Mouse (Mus musculus) heart, postnatal 10 days (tissue): ENCODE measurements around the gene Pdss2. TPM values are rescaled to one million over a fixed set of nuclear protein-coding genes. Genes with fewer than 3 reads are reported as not detected.

Experiments
- DNase-seq, 2 experiments: peaks; one replicate each; pipeline ENCODE4 v3.0.0; 2021
- intact Hi-C: fragments of 180-260 bp; cut with DNase I; formaldehyde crosslinking; loops from one replicate; pipeline ENCODE4 v1.15.1; 2025
- total RNA-seq, 2 experiments: library from RNA; stranded (reverse); gene quantifications; 2 replicates each; pipeline ENCODE4 v1.2.3; 2021

The Pdss2 gene
- total RNA-seq, result 10 to 100 TPM; 21.7 to 24.7 TPM

DNA sequence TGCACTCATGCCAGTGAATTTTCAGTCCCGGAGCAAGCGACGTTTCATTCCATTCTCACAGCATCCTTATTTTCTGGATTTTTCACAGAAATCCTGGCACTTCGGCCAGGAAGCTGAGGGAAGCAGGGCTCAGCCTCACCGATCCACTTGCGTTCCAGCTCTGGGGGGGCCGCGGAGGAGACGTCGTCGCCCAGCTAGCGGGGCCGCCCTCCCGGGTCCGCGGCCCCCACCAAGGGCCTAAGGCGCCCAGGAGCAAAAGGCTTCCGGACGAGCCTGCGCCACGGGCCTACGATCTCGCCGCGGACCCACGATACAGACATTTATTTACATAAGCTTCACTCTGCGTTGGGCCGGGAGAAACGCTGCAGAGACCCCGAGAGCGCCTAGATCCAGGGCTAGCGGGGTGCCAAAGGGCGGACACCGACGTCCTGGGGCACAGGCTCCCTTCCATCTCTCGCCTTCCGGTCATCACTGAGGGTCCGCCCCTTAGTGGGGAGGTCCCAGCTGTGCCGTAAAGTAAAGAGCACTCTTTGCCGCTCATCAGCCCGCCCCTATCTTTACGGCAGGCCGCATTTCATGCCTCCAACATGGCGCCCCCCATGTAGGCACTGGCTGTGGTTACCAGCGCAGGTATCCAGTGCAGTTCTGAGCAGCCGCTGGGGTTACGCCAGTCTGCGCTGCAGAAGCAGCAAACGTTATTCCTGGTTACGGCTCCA, at the start of gene Pdss2:
TSS of gene Pdss2 (plus strand) at position 577 of the 716 bp plus-strand sequence.
- intact Hi-C loops, result loop anchor here (1.0 to 5.0 kb wide), 2 partner anchors 48 to 151 kb away; no protein-coding TSS in a partner anchor
- peak; percentile 96 to 97 for DNase-seq

GRCm38 (mm10) chr10:43172066-43172465, 49.2 kb upstream of the Pdss2 start:
- intact Hi-C loops, result loop anchor here (5.0 kb wide), 2 partner anchors 200 to 280 kb away; no protein-coding TSS in a partner anchor
- DNase-seq, result peak; percentile 22 to 34

DNA sequence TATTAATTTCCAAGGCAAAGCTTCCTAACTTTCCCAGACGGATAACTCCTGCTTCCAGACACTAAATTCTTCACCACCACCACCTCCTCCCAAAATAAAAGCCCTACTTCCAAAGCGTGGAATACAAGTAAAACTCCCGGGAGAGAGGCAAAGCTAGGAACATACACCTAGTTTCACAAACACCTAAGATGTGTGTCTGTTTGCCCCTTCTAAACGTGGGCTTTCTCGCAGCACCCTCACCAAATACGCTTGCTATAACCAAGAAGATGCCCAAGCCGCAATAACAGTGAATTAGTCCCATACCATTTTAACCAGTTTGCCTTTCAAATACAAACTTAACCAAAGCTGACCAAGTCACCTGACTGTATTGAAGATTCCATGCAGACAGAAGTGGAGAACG, 48.7 kb upstream of the Pdss2 start:
- no peak for DNase-seq
- intact Hi-C loops, result loop anchor here (5.0 kb wide), 2 partner anchors 200 to 280 kb away; no protein-coding TSS in a partner anchor

DNA sequence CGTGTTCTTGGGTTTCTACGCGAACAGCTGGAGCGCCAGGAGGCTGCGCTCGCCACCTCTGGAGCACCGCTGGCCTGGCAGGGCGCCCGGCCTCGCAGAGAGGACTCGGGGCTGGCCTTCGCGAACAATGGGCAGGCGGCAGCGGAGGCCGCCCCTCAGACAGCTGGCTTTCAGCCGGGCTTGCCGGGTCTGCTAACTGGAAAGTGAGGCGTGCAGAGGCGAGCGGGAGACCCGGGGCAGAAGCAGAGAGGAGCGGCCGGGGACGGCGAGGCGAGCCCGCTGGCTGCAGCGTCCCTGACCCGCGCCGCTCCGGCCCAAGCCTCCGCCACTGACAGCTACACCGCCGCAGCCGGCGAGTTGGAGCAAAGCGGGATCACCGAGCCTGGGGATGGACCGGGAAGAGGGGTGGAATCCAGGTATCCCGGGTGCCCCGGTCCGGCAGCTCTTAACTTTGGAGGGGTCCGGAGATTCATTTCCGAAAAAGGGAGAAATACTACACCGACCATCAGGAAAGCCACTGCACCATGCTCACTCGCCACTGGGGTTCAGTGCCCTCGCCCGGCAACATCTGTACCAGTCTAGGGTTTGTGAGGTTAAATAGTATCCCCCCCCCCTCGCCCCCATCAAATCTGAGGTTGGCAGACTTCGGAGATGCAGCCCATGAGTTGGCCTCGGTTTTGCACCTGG, 48.0 kb upstream of the Pdss2 start:
- DNase-seq, result peak; percentile 84 to 87
- intact Hi-C loops, result loop anchor here (1.0 to 5.0 kb wide), 3 partner anchors 47 to 279 kb away; no protein-coding TSS in a partner anchor

DNA sequence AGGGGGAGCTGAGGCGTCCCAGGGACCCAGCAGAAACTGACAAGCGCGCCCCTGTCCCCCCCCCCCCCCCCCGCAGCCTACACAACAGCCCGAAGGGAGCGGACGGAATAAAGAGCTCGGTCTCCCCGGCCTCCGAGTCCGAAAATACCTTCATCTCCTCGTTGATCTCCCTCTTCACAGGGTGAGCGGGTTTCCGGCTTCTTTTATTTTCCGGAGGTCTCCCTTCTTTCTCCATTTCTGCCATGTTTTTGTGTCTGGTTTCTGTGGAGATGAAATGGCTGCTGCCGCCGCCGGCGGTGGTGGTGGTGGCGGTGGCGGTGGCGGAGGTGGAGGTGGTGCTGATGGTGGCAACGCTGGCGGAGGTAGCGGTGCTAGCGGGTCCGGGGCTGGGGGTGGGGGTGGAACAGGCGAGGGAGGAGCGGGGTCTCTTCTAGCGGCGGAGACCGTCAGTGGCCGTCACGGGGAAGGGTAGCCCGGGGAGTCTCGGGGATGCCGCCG, 47.4 kb upstream of the Pdss2 start:
- intact Hi-C loops, result loop anchor here (1.0 to 5.0 kb wide), 3 partner anchors 46 to 278 kb away; no protein-coding TSS in a partner anchor
- DNase-seq, result peak; percentile 41 to 54

- DNase-seq, result peak; percentile 72 to 79
- intact Hi-C loops, result loop anchor here (5.0 kb wide), 2 partner anchors 198 to 278 kb away; no protein-coding TSS in a partner anchor
Observed at GRCm38 (mm10) chr10:43174326-43175155, 46.7 kb upstream of the Pdss2 start, which contains the start of the genes Sobp and 9030612E09Rik. Gene Sobp (minus strand): TSS chr10:43174530. Gene 9030612E09Rik (plus strand): TSS chr10:43174704.

GRCm38 (mm10) chr10:43175156-43175601, 46.1 kb upstream of the Pdss2 start:
- intact Hi-C loops, result no loop called here
- no peak for DNase-seq

DNA sequence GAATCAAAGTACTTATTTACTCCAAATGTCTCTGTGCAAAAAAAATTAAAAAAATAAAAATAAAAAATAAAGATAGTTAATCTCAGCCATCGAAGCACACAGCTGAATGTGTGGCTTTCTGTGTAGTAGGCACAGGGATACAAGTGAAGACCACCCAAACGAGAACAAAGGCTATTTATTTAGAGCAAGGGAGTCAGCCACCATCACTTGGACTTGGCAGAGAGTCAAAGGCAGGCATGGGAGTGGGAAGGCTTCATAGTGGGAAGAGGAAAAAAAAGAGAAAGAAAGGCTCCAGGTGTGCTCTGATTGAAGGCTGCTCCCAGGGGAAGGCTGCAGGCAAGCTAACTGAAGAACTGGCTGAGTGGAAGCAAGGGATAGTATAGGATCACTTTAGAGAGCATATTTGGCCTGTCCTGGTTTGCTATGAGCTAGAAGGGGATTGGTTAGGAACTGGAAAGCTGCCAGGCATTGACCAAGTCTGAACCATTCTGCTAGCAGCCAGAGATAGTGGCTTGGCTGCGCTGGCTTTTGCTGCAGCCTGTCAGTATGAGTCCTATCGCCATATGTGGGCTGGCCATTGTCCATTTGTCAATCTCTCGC, 40.9 kb upstream of the Pdss2 start:
- intact Hi-C loops, result no loop called here
- no peak for DNase-seq

DNA sequence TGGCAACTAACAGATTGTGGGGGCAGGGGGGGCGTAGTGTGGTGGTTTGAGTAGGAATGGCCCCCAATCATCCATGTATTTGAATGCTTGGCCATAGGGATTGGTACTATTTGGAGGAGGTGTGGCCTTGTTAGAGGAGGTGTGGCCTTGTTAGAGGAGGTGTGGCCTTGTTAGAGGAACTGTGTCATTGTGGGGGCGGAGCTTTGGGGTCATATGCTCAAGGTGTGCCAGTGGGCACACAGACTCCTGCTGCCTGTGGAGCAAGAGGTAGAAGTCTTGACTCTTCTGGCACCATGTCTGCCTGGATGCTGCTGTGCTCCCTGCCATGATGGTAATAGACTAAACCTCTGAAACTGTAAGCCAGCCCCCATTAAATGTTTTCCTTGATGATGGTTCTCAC, 21.1 kb upstream of the Pdss2 start:
- intact Hi-C loops, result no loop called here
- no peak for DNase-seq

DNA sequence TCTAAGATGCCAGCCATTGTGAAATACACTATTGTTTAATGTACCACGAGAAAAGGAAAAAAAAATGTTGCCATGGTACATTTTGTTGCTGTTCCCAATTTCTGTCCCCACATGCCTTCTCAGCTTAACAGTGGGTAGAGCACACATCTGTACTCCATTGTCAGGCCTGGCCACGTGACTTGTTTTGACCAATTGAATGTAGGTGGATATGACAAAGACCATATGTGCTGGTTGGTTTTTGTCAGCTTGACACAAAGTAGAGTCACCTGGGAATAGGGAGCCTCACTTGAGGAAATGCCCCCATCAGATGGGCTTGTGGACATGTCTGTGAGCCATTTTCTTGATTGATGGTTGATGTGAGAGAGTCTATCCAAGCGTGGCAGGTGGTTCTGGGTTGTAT, 17.4 kb upstream of the Pdss2 start:
- DNase-seq, result no peak
- intact Hi-C loops, result no loop called here

GRCm38 (mm10) chr10:43211866-43212265, 9.4 kb upstream of the Pdss2 start:
- intact Hi-C loops, result no loop called here
- DNase-seq, result peak in 1 of 2 experiments; percentile 28

GRCm38 (mm10) chr10:43217361-43217900, 3.9 kb upstream of the Pdss2 start:
- no peak for DNase-seq
- intact Hi-C loops, result no loop called here

DNA sequence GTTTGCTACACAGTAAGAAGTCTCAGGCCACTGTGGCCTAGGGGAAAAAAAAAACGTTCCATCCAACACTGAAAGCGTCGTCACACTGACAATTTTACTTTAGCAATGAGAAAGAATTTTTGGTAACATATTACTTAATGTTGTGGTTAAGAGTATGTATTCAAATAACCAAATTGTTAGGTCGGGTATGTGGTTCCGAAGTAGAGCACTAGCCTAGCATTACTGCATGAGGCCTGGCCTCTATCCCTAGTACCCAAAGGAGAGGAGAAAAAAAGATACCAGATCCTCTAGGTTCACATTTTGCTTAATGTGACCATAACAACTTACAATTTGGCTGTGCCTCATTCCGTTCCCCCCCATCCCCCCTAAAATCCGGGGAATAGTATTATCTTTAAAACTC, 807 bp upstream of the Pdss2 start:
- intact Hi-C loops, result loop anchor here (1.0 to 5.0 kb wide), 2 partner anchors 47 to 152 kb away; no protein-coding TSS in a partner anchor
- no peak for DNase-seq

GRCm38 (mm10) chr10:43221659-43222058, 373 bp downstream of the Pdss2 start:
- DNase-seq, result no peak
- intact Hi-C loops, result loop anchor here (5.0 kb wide), 1 partner anchor 151 kb away; no protein-coding TSS in a partner anchor

GRCm38 (mm10) chr10:43223391-43223790, 2.1 kb downstream of the Pdss2 start:
- DNase-seq, result no peak
- intact Hi-C loops, result loop anchor here (5.0 kb wide), 1 partner anchor 149 kb away; no protein-coding TSS in a partner anchor

DNA sequence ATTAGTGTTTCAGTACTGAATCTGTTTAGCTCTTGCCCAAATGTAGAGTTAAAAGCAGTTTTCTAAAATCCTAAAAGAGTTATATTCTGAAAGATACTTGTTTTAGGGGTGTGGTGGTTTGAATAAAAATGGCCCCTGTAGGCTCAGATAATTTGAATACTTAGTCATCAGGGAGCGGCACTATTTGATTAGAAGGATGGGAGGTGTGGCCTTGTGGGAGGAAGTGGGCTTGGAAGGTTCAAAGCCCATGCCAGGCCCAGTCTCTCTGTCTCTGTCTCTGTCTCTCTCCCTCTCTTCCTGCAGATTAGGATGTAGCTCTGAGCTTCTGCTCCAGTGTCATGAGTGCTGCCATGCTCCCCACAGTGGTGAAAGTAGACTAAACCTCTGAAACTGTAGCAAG, 5.1 kb downstream of the Pdss2 start:
- DNase-seq, result no peak
- intact Hi-C loops, result no loop called here

GRCm38 (mm10) chr10:43229236-43229635, 8.0 kb downstream of the Pdss2 start:
- DNase-seq, result no peak
- intact Hi-C loops, result no loop called here

DNA sequence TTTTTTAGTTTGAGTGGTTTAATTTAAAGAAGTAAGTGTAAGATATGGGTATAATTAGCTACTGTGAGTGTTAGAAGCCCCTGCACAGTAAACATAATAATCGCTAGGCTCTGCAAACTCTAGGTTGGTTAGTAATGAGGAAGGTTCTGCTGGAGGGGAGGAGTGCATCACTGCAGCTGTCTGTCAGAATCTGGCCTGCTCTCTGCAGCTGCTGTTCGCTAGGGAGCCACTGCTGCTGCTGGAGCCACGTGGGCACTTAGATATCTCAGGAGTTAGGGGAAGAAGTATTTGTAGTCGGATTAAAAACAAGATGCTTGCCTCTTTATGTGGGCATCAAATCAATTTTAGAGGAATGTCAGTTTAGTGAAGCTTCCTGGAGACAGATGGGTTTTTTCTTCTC, 13.2 kb downstream of the Pdss2 start:
- intact Hi-C loops, result no loop called here
- DNase-seq, result no peak

GRCm38 (mm10) chr10:43235011-43235410, 13.7 kb downstream of the Pdss2 start:
- intact Hi-C loops, result no loop called here
- no peak for DNase-seq
